Comparison of ENCODE assay signal across 23 mouse cellular contexts in the genomic region with DNA sequence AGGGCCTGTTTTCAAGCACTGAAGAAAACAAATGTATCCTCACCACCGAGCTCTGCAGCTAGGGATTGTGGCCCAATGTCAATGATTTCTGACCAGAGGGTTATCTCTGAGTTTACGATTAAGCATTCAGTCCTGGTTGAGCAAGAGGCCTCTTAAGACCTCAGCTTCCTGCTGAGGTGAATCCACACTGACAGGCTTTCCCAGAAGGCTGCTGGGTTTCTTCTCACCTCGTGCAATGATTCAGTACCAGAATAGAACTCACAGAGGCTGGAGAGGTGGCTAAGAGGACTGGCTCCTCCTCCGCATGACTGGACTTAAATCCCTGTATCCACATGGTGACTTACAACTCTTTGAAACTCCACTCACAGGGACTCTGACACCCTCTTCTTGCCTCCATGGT. TPM values are rescaled to one million over a fixed set of nuclear protein-coding genes. Genes with fewer than 3 reads are reported as not detected.
"Had no signal": no experiment of that assay in that cellular context is flagged by ENCODE, and none has a peak within 500 bp of the region (broad histone marks: within the 10 kb centered on the region; RNA-seq: fewer than 3 reads in every experiment).

No protein-coding gene starts in this region.

- H3K4me3 ChIP-seq: limb, embryonic 15.5 days; liver, embryonic 13.5 days; lung, embryonic 15.5 days; neural tube, embryonic 12.5 days had no signal

- H3K27ac ChIP-seq: limb, embryonic 15.5 days; liver, embryonic 13.5 days; lung, embryonic 15.5 days; macrophage; neural tube, embryonic 12.5 days had no signal

- H3K4me2 ChIP-seq: limb, embryonic 15.5 days; liver, embryonic 13.5 days; lung, embryonic 15.5 days; neural tube, embryonic 12.5 days had no signal

- H3K27me3 ChIP-seq: limb, embryonic 15.5 days; liver, embryonic 13.5 days; lung, embryonic 15.5 days; neural tube, embryonic 12.5 days had no signal

- H3K9ac ChIP-seq: limb, embryonic 15.5 days; liver, embryonic 13.5 days; liver, postnatal 0 days; lung, embryonic 15.5 days; neural tube, embryonic 12.5 days had no signal

- H3K4me1 ChIP-seq: limb, embryonic 15.5 days; liver, embryonic 13.5 days; lung, embryonic 15.5 days; neural tube, embryonic 12.5 days had no signal

- H3K9me3 ChIP-seq: limb, embryonic 15.5 days; liver, embryonic 13.5 days; lung, embryonic 15.5 days; neural tube, embryonic 12.5 days had no signal

- DNase-seq: kidney, adult 11 months; kidney, adult 9 months; kidney, postnatal 10 days; left cerebral cortex, postnatal 4 days; liver, embryonic 13.5 days; liver, postnatal 0 days; lung, postnatal 14 days; midbrain, embryonic 14.5 days; right cerebral cortex, postnatal 4 days; spleen, adult 18-20 months; thymus, adult 2 months; thymus, postnatal 25 days had no signal

- ATAC-seq: liver, postnatal 0 days had no signal

RNA-seq across cellular contexts. Expression of a gene that starts 26.8 kb away (rescaled TPM):
- total RNA-seq: layer of hippocampus, adult 8-10 months; layer of hippocampus, postnatal 14 days; left cerebral cortex, adult 18-20 months; left cerebral cortex, postnatal 10 days; left cerebral cortex, postnatal 4 days; monocyte, adult 5-6 weeks; neutrophil, adult 5-6 weeks had no signal
- polyA plus RNA-seq: large intestine, adult 2 months; limb, embryonic 15.5 days; liver, embryonic 13.5 days; liver, postnatal 0 days; lung, embryonic 15.5 days; macrophage; midbrain, embryonic 14.5 days; neural tube, embryonic 12.5 days; thymus, adult 2 months had no signal
